Mouse (Mus musculus) fat pad, adult 2 months (tissue): ENCODE measurements around the gene Sergef.
"Not testable (repeated sequence)": the region's sequence is repeated elsewhere in the genome, so short reads cannot be mapped to it uniquely, and the experiment has no call there.

Source experiments
- DNase-seq: peaks from one replicate; pipeline ENCODE4 v3.0.0-alpha.2; 2011; ENCODE audit warnings: low read depth, low spot score; ENCODE audit errors: extremely low read depth

Gene Sergef

GRCm38 (mm10) chr7:46581358-46581930 is 58.2 kb downstream of the Sergef start:
- DNase-seq = no peak

- no peak for DNase-seq
These were observed 61.5 kb downstream of the Sergef start for GRCm38 (mm10) chr7:46578091-46578490.

GRCm38 (mm10) chr7:46575897-46576296 is 63.7 kb downstream of the Sergef start:
- no peak for DNase-seq

- DNase-seq = no peak
These were observed 66.6 kb downstream of the Sergef start for GRCm38 (mm10) chr7:46572803-46573594.

- not testable (repeated sequence) for DNase-seq
These were observed 70.1 kb downstream of the Sergef start for GRCm38 (mm10) chr7:46569509-46569908.

- DNase-seq = no peak
These were observed 73.1 kb downstream of the Sergef start for GRCm38 (mm10) chr7:46566318-46567007.

- DNase-seq = no peak
These were observed 74.2 kb downstream of the Sergef start for GRCm38 (mm10) chr7:46565374-46565773.

GRCm38 (mm10) chr7:46563801-46564200 is 75.8 kb downstream of the Sergef start:
- DNase-seq = no peak

- DNase-seq = no peak
These were observed 79.5 kb downstream of the Sergef start for GRCm38 (mm10) chr7:46560061-46560460.

- DNase-seq = no peak
These were observed 80.0 kb downstream of the Sergef start for GRCm38 (mm10) chr7:46559643-46560042.

GRCm38 (mm10) chr7:46559006-46559405 is 80.6 kb downstream of the Sergef start:
- DNase-seq = no peak

- no peak for DNase-seq
These were observed 81.6 kb downstream of the Sergef start for GRCm38 (mm10) chr7:46557996-46558395.

GRCm38 (mm10) chr7:46557387-46557786 is 82.2 kb downstream of the Sergef start:
- no peak for DNase-seq

GRCm38 (mm10) chr7:46556358-46557118 is 83.1 kb downstream of the Sergef start:
- DNase-seq = no peak

- no peak for DNase-seq
These were observed 83.9 kb downstream of the Sergef start for GRCm38 (mm10) chr7:46555731-46556130.

GRCm38 (mm10) chr7:46554855-46555254 is 84.8 kb downstream of the Sergef start:
- DNase-seq = no peak

GRCm38 (mm10) chr7:46554003-46554402 is 85.6 kb downstream of the Sergef start:
- peak; percentile 21 for DNase-seq

GRCm38 (mm10) chr7:46551935-46552752 is 87.5 kb downstream of the Sergef start:
- no peak for DNase-seq

GRCm38 (mm10) chr7:46551173-46551572 is 88.4 kb downstream of the Sergef start:
- no peak for DNase-seq

- no peak for DNase-seq
These were observed 91.5 kb downstream of the Sergef start for GRCm38 (mm10) chr7:46548124-46548523.
